Mouse (Mus musculus) fibroblast of lung, adult 2 months (primary cell): ENCODE results near the gene Gm49336.

Experiments
- DNase-seq: peaks from one replicate; pipeline ENCODE4 v3.0.0-alpha.2; 2011; ENCODE audit warnings: low read depth

The Gm49336 gene

GRCm38 (mm10) chr14:60238551-60238950 is 12.8 kb downstream of the Gm49336 start:
- DNase-seq, result no peak

GRCm38 (mm10) chr14:60219886-60220285 is 31.4 kb downstream of the Gm49336 start:
- DNase-seq, result no peak

GRCm38 (mm10) chr14:60217616-60218015 is 33.7 kb downstream of the Gm49336 start:
- DNase-seq, result no peak

- DNase-seq, result no peak
Observed at GRCm38 (mm10) chr14:60216125-60216524, 35.2 kb downstream of the Gm49336 start.

GRCm38 (mm10) chr14:60215000-60215399 is 36.3 kb downstream of the Gm49336 start:
- no peak for DNase-seq

GRCm38 (mm10) chr14:60214040-60214439 is 37.3 kb downstream of the Gm49336 start:
- no peak for DNase-seq

GRCm38 (mm10) chr14:60209166-60209565 is 42.1 kb downstream of the Gm49336 start:
- DNase-seq, result no peak

GRCm38 (mm10) chr14:60204993-60205392 is 46.3 kb downstream of the Gm49336 start:
- no peak for DNase-seq

- DNase-seq, result no peak
Observed at GRCm38 (mm10) chr14:60196884-60197283, 54.4 kb downstream of the Gm49336 start, which contains the start of gene Atp8a2. TSS of gene Atp8a2 (minus strand) at chr14:60197179.

GRCm38 (mm10) chr14:60195999-60196398 is 55.3 kb downstream of the Gm49336 start:
- DNase-seq, result no peak

GRCm38 (mm10) chr14:60194606-60195005 is 56.7 kb downstream of the Gm49336 start:
- DNase-seq, result no peak

- DNase-seq, result peak; percentile 9
Observed at GRCm38 (mm10) chr14:60189771-60190170, 61.5 kb downstream of the Gm49336 start.

GRCm38 (mm10) chr14:60188201-60188825 is 63.0 kb downstream of the Gm49336 start:
- DNase-seq, result no peak

- DNase-seq, result no peak
Observed at GRCm38 (mm10) chr14:60181306-60181705, 70.0 kb downstream of the Gm49336 start.

- DNase-seq, result no peak
Observed at GRCm38 (mm10) chr14:60178571-60178955, 72.7 kb downstream of the Gm49336 start.

GRCm38 (mm10) chr14:60177614-60178570 is 73.4 kb downstream of the Gm49336 start:
- DNase-seq, result no peak

- DNase-seq, result no peak
Observed at GRCm38 (mm10) chr14:60176891-60177613, 74.3 kb downstream of the Gm49336 start.

- no peak for DNase-seq
Observed at GRCm38 (mm10) chr14:60176469-60176890, 74.8 kb downstream of the Gm49336 start.

- no peak for DNase-seq
Observed at GRCm38 (mm10) chr14:60172286-60173055, 78.8 kb downstream of the Gm49336 start.

GRCm38 (mm10) chr14:60170845-60171610 is 80.3 kb downstream of the Gm49336 start:
- DNase-seq, result no peak

GRCm38 (mm10) chr14:60163367-60163766 is 87.9 kb downstream of the Gm49336 start:
- no peak for DNase-seq
